Mouse (Mus musculus): ENCODE measurements around the gene Tpk1.

Tpk1 gene

DNA sequence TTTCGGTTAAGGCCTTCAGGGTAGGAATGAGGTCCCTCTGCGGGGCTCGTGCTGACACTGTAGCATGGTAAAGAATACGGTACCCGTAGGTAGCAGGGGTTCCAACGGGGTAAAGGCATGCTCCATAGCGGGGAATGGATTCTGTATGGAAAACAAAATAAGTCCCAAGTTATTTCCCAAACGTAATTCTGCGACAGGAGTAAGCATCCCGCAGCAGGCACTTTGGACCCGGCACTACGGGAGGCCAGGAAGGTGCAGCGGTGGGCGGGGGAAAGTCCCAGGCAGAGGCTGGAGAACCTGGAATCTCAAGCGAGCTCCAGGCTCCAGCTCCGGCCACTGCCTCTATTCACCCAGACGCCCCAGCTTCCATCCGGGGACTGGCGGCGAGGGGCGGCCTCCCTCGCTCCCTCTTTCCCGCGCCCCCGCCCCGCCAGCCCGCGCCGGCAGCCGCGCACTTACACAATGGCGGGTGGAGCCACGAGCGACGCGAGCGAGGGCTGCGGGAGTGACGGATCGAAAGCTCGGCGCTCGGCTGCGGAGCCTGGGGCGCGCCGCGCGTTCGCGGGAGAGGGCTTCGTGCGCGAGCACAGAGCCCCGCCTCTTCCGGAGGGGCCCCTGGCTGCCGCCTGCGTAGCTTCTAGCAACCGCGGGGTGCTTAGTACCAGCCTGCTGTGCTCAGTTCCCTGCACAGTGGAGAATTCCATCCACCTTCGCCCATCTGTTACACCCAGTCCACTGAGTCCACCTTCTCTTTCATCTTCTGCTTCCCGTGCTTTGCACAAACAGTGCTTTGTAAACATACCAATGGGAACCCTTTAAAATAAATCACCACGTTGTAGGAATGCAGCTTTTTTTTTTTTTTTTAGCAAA is at the start of gene Tpk1:
Gene Tpk1, minus strand, starts transcription at position 602 of the 870 bp plus-strand sequence.
- DNase-seq = peak; percentile 94

DNA sequence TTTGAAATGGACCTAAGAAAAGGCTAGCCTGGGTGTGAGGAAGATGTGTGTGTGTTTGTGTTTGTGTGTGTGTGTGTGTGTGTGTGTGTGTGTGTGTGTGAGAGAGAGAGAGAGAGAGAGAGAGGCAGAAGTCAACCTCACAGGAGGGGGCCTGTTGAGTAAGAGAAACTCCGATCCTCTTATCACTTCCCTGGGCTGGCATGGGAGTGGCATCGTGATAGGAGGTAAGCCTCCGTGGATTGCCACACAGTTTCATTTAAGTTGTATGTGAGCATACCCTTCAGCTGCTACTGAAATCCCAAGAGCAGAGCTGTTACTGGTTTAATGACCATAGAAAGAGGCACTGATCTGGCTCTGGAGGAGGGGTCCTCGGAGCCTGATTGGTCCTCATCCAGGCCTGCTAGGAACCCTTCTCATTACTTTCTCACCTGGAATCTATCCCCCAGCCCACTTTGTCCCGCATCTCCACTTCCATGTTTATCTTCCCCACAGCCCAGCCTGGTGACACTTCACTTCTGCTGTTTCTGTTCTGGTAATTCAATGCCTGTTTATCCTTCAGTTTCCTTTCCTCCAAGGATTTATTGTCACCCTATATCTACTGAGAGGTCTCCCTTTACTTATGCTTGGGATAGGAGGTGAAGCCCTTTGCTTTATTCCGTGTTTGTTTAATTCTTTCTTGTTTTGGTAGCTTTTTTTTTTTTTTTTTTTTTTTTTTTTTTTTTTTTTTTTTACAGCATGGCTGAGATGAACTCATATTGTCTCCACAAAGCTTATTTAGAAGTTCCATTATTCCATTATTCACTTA is 36.9 kb upstream of the Tpk1 start:
- no peak for DNase-seq

DNA sequence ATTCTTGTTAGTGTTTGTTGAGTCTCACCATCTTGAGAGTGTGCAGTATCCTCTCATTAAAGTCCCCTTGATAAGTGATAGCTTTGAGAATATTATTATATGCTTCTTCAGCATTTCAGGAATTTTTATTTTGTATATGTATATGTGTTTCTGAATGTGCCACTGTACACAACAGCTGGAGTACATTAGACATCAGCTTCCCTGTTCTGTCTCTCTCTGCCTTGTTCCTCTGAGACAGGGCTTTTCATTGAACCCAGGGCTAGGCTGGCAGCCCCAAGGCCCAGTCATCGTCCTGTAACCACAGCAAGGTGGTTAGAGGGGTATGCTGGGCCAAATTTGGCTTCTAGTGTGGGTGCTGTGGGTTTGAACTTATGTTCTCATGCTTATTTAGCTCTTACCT is 25.8 kb upstream of the Tpk1 start:
- DNase-seq = no peak

DNA sequence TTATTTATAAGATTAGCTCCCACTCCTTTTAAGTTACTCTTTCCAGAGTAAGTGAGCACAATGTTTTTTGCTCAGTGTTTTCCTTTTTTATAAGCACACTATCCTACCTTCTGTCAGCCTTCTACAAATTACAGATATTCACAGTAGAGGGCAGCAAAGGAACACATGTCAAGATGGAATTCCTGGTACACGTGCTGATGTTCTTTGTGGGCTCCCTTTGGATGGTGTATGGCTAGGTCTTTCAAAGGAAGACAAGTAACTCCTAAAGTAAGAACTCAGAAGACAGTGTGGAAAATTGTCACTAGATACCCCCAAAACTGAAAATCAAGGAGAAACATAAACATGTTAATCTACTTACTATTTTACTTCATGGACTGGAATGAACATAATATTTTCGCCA is 19.9 kb upstream of the Tpk1 start:
- no peak for DNase-seq

DNA sequence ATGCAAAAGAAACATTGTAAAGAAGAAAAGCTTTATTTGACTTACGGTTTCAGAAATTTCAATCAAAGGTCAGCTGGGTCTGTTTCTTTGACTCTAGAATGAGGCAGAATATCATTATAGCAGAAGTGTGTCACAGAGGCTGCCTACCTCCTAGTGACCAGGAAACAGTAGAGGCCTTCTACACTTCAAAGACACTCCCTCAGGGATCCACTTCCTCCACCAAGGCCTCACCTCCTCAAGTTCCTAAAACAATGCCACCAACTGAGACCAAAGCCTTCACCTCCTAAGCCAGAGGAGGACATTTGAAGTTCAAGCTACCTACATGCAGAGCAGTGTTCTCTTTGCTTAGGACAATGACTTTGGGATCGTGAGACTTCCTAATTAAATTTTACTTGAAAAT is 16.5 kb upstream of the Tpk1 start:
- DNase-seq = no peak

DNA sequence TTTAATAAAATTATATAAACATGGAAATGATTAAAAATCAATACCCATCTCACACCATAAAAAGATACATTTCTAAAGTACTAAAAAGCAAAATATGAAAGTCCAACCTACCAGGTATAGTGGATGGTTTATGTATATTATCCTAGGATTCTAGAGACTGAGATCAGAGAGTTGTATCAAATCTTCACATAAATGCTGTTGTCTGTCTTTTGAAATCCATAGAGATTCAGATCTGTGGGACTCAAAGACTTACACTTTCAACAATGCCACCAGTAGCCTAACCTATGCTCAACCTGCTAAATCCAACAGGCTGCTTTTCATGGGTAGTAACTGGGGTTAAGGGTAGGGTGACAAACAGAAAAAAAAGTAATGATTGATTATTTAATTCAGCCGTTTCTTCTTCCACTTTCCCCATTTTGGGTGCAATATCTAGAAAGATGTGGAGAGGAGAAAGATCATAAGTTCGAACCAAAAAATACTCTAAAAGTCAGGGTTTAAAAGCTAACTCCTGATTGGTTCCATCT is 12.7 kb upstream of the Tpk1 start:
- DNase-seq = no peak

DNA sequence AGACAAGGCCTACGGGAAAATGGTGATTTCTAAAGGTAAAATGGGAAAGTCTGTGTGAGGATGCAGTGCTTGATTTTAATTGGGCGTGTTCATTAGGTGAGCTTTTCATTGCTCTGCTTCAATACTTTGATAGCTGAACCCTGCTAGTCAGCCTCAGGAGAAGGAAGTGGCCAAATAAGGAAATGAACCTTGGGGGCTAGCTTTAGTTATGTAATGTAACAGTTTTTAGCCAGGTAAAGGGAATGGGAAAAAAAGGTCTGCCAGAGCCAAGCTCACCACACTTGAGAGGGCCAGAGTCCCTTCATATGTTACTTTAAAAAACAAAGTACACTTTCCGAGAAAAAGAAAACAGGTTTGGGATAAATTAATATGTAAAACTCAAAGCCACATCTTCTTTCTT is 11.5 kb upstream of the Tpk1 start:
- DNase-seq = no peak

DNA sequence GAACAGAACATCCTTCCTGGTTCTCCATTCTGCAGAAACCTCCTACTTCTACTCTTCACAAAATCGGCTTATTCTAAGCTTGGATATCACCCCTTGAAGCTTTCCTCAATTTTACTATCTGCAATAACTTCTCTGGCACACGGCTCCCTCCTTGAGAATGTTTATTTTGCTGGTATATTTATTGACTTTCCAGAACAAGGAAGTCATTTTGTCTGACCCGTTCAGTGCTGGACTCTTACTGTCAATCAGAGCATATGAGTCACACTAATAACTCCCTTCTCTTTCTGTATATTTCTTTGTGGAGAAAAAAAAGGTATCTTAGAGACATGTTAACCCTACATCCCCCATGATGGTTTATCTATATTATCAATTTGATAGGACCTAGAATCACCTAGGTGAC is 10.1 kb upstream of the Tpk1 start:
- DNase-seq = no peak

DNA sequence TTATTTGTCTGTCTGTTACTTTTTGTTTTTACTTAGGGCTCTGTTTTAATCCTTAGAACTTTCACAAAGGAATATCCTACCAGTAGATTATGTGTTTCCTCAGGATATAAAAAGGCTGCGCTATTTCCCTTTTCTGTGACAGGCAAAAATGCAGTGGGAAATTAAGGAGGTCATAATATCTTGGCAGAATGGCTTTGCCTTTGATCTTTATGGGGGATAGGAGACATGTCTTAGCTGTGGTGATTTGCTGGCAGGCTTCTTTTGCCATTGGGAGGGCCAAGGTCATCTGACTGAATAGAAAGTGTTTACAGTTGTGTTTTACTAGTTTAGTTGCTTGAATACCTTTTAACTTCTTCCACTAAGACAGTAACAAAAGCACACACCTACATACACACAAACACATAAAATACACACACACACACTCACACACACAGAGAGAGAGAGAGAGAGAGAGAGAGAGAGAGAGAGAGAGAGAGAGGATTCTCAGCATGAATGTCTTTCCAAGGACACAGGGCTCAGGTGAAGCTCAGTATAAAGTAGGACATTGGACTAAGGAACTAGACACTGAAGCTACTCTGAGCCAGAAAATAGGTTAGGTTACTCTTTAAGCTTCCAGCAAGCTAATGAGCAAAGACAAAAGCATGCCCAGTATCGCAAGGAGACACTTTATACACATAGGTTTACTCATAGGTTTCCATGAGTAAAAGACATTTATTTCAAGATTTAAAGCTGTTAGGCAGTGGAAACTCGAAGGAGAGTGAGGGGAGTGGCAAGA is 9.1 kb upstream of the Tpk1 start:
- DNase-seq = no peak

DNA sequence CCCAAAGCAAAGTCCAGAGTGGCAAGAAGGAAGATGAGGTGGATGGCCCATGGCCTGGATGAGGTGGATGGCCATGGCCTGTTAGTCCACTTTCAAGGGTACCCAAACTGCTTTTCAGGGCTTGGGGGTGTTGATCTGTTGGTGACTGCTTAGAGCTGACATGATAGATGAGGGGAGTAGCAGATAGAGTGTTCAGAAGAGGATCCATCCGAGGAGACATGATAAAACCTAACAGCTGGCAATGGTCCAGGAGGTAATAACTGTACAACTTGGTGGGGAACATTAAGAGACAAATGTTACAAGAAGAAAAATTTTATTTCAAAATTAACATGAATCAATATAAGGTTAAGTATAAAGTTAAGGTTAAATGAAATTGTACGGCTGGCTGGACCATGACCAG is 4.9 kb upstream of the Tpk1 start:
- no peak for DNase-seq

DNA sequence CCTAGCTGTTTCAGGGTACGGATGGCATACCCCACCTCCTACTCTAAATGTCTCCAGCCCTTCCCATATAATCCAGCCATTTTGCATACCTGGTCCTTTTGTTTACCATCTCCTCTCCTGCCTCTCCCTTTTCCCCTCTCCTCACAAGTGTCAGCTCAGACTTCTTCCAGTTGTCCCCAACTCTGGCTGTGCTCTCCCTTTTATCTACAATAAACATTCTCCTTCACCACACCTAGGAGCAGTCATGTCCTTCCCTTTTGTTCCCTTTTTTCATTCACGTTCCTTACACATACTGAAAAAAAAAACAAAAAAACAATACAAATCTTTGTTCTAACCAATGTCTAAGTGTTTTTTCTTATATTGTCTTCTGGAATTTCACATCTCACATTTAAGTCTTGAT is 1.6 kb upstream of the Tpk1 start:
- no peak for DNase-seq

DNA sequence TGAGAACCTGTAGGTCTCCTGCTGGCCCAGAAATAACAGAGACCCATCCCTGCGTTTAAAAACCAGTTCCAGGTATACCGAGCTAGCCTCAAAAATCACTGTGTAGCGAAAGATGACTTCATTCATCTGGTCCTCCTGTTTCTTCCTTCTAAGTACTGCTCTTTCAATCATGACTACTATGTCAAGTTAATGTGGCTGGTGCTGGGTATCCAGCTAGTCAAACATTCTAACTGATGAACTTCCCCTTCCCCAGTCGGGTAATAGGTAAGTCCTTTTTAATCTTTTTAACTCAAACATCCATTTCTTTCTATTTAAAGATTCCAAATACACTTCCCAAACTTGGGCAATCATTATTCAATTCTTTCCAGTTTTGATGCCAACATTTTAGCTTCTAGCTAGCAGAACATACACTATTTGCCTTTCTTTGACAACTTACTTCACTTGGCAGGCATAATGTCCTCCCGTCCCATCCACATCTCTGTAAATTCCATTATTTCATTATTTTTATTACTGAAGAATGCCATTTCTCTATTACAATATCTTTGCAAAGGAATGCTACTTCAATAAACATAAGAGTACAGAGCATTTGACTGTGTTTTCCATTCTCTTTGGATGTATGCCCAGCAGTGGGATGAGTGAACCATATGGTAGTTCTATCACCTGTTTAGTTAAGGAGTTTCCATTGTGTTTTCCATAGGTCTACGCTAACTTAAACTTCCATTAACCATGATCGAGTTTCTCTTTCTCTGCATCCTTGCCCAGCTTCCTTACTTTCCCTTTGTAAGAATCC is 728 bp upstream of the Tpk1 start:
- no peak for DNase-seq

DNA sequence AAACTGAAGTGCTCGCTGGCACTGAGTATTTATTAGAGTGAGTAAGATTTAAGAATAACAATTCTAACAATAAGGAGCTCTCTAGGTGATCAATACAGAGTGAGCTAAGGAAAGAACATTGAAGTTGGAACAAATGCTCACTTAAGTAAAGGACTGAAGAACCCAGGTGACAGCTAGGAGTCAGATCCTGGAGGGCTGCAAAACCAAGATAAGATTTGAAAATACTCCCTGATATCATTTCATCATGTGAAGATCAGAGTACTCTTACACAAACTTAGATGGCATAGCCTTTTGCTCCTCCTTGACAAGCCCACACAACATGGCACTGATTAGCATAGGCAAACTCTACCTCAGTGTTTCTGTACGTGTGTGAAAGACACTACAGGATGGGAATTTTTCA is 4.3 kb downstream of the Tpk1 start:
- DNase-seq = no peak

DNA sequence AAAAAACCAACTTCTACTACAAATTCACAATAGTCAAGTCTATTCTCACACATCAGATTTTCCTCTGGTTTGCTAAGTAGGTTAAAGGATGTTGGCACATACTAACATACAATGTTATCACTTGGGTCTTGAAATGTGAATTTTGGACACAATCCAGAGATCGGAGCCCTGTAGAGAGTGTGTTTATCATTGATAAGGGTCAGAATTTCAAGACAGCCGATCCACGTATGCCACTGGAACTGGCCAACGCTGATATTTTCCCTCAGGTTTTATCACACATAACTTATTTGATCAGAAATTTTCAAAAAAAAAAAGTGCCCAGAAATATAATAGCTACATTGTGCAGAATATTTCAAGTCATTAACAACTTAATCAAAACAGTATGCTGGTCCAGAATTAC is 7.8 kb downstream of the Tpk1 start:
- no peak for DNase-seq

DNA sequence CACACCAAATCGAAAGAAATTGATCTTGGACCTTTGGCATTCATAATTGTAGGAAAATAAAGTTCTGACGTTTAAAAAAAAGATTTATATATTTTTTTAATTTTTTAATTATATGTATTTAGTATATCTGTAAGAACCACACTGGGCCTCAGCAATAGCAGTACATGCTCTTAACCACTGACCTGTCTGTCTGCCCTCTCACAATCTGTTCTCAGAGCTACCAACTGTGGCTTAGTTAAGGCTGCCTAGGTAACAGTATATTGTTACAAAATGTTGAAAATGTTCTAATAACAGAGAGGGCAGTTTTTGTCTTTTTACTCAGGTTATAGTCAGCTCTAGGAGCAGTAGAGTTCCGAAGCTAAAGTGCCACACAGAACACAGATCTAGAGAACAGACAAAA is 8.2 kb downstream of the Tpk1 start:
- no peak for DNase-seq

DNA sequence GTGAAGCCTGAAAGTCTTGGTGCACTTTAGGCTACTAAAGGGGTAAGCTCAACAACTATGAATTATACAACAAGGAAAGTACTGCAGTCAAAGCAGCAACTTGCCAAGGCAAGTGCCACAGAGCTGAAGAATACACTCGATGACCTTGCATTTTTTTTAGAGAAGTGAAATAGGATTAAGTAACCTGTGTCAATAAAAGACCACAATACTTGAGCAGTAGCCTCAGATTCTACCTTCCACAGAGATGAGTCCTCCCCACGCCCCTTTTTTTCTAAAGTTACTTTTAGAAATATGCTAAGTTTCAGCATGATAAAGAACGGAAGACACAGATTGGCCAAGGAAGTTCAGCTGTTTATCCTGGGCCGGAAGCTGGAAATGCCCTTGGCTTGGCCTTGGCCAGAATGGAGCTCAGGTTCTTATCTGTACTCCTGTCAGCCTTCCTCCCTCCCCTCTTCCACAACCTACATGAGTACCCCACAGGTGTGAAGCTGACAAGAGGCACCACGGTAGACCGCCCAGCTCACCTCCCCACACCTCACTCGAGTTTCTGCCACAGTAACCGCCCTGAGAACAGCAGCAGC is 11.1 kb downstream of the Tpk1 start:
- DNase-seq = no peak

DNA sequence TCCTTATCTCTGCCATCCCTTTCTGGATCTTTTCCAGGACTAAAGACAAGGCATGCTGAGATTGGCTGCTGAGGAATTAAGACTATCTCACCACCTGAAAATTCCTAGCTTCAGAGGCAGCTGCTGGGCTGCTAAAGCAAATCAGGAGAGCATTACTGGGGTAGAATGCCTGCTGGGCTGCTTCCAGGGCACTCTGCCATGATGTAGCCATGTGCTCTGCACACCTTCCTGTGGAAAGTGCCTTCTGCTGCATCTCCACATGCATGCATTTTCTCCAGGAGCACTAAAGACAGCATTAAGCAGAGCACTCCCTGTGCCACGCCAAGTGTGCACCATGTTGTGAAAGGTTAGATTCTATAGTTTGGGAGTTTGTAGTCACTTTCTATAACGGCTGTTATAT is 16.6 kb downstream of the Tpk1 start:
- no peak for DNase-seq

DNA sequence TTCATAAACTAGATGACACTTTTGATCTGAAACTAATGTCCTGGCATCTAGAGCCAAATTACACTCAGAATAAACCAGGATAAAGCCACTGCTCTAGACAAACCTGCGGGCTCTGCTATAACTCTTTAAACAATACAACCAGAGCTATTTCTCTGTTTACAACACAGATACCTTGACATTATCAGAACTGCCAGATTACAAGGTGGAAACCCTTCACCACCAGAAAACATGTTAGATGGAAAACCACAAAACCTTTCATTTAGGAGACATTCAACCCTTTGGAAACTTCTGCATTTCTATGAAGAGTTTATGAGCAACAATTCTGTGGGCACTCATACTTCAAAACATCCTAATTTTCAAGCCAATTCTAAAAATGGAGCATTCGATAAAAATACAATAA is 20.4 kb downstream of the Tpk1 start:
- DNase-seq = no peak

DNA sequence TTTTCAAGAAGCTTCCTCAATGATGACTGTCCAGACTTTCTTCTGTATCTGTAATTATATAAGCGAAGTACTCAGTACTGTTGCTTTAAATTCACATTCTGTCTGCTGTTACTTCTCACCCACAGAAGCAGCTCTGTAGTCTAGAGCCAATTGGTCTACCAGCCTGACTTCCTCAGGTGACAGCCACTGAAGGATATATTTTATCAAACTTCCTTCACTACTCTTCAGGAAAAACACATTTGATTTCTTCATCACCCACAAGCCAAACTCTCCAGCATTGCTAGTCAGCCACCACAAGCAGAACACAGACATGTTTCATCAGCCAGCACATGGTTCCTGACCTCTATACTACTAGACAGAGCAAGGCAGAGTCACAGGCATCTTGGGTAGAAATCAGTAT is 21.0 kb downstream of the Tpk1 start:
- no peak for DNase-seq

DNA sequence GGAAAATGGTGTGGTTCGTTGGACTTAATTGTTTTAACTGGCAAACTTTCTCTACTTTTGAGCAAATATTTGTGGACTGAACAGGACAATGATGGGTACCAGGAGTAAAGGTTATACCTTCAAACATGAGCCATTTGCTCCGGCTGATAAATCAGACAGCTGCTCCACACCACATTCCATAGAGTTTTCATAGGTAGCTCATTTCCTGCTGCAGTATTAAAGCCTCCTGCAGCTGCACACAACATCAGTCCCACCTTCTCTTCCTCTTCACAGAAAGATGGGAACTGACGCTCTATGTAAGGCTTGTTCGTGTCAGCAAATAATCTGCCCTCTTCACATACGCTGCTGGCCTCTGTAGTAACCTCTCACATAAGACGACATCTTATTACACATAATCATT is 22.4 kb downstream of the Tpk1 start:
- DNase-seq = no peak

DNA sequence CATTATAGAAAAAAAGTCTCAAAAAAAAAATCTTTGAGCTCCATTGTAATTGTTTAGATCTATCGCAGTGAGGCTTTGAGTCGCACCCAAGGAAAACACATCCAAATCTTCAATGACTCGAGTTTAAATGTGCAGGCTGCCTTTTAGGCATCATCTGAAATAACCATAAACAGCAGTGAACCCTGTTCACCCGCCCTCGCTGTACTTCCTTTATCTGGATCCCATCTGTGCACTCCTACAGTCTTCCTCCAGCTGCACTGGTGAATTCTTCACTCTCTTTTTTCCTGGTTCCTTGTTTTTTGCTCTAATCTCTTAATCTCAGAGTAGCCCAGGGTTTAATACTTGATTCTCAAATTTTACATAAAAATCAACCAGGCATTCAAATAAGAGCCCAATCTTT is 23.7 kb downstream of the Tpk1 start:
- DNase-seq = no peak

DNA sequence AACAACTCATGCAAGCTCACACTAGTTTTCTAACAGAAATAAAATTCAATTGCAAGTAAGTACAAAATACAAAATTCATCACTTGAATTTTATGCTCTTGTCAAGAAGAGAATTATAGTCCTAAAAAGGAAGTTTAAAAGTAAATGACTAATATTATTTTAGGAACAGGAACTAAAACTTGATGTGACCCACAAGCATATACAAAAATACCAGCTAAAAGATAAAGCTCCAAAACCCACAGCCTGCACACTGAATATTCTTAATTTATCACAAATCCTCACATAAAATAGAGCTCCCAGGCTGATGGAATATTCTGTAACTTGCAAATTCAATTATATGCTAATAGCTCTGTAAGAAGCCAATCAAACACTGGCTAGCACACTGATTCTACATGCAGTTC is 25.5 kb downstream of the Tpk1 start:
- DNase-seq = no peak
